Mouse (Mus musculus) layer of hippocampus, adult 18-20 months (tissue): ENCODE results near the gene Arhgef10l. TPM values are rescaled to one million over a fixed set of nuclear protein-coding genes. Genes with fewer than 3 reads are reported as not detected.

Source experiments
- DNase-seq, 2 experiments: peaks; one replicate each; pipeline ENCODE4 v3.0.0; 2022; ENCODE audit warnings: low spot score in 2 of 2
- total RNA-seq, 2 experiments: library from RNA; stranded (reverse); gene quantifications; 2 replicates each; pipeline ENCODE4 v1.2.3; 2021

The Arhgef10l gene
- total RNA-seq, 2 experiments from 2014 or later: 37.0 to 45.2 TPM

DNA sequence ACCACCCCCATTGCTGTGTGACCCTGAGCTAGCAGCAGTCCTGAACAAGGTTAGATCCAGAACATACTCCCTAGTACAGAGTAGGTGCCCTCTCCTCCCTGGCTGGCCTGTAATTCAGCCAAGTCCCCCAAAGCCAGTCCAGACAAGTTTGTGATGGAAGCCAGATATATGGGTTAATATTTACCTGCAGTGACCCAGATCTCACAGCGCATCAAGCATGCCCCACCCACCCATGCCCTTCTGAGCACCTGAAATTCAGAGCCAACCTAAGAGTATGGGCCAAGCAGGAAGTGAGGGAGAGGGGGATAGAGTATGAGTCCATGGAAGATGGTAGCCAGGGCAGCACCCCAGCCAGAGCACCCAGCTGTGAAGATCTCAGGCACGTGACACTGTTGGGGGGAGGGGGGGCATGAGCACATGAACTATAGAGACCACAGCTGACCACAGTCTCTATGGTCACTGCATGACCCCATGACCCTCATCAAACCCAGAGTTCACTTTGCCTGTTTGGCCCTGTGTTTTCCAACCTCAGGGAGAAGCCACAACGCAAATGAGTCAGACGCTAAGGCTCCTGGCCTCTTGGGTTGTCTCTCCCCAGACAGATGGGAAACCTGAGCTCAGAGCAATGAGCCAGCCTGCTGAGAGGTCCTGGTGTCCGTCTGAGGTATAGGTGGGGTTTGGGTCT is 29.4 kb downstream of the Arhgef10l start:
- no peak for DNase-seq

DNA sequence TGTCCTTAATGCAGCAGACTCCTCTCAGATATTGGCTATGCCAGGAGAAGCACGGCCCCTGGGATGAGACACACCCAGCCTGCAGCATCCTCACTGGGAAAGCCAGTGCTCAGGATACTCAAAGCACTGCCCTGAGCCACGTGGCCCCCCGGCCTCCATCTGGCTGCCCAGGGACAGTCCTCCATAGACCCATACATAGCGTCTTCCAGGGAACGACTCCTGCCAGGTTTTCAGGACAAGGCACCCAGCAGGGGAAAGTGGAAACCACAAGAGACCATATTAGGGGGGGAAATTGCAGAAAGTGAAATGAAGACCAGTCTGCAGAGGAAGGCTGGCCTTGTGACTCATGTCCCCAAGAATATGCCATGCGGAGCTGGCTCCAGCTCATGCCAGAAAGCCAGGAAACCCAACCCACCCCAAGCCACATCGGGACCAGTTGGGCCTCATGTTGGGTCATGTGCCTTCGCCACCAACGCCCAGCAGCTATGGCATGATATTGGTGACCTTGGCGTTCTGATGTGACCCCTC is 30.9 kb downstream of the Arhgef10l start:
- no peak for DNase-seq

GRCm38 (mm10) chr4:140631276-140631849 is 34.4 kb downstream of the Arhgef10l start:
- no peak for DNase-seq

GRCm38 (mm10) chr4:140630651-140631241 is 35.1 kb downstream of the Arhgef10l start:
- DNase-seq: no peak

GRCm38 (mm10) chr4:140630136-140630535 is 35.7 kb downstream of the Arhgef10l start:
- DNase-seq: no peak

- DNase-seq: no peak
These were observed 36.8 kb downstream of the Arhgef10l start for GRCm38 (mm10) chr4:140628971-140629370.

DNA sequence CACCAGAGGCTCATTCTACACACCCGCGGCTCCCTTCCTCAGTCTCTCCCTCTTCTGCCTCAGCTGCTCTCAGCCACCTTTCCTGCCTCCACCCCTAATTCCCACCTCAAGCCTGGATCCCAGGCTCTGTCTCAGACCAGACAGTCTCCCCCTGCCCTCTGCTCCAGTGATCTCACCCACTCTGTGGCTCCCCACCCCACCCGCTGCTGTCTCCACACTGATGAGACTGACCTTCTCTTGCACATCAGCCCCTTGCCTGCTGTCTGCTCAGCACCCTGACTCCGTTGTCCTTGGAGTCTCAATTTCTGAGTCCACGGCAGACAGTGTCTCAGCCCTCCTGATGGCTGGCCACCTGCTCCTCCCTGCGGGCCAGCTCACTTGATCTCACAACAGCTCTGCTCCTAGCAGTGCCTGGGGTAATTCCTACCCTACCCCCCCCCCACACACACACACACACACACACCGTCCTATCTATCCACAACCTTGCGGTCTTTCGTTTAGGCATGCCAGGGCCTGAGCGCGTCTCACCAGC is 37.3 kb downstream of the Arhgef10l start:
- DNase-seq: no peak

- DNase-seq: no peak
These were observed 39.9 kb downstream of the Arhgef10l start for GRCm38 (mm10) chr4:140625651-140626525.

DNA sequence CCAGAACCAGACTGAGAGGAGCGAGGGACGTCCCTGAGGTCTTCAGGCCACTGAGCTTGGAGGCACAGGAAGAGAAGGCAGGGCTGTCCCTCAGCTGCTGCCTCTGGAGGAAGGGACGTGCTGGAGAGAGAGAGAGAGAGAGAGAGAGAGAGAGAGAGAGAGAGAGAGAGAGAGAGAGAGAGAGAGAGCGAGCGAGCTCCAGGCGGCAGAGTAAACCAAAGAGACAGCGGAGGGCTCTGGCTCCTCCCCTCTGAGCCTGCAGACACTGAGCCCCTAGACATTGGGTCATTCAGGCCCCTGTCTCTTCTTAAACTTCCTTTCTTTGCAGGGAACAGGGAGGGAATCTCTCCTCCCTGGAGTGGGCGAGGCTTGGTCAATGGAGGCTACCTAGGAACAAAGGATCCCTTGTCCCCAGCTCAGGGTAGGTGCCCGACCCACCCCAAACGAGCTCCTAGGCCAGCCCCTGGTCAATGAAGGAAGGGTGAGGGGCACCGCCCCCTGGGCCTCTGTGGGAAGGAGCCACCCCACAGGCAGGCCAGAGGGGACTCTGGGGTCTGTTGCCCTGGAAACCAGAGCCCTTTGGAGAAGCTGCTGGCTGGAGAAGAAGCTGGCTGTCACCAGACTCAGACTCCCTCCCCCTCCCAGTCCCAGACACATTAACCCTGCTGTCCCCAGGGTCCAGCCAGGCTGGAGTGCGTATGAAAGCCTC is 41.2 kb downstream of the Arhgef10l start:
- DNase-seq: peak; percentile 34 to 56

GRCm38 (mm10) chr4:140624087-140624467 is 41.7 kb downstream of the Arhgef10l start:
- DNase-seq: no peak

- no peak for DNase-seq
These were observed 43.0 kb downstream of the Arhgef10l start for GRCm38 (mm10) chr4:140622819-140623218.

GRCm38 (mm10) chr4:140620496-140620895 is 45.3 kb downstream of the Arhgef10l start:
- DNase-seq: no peak

- DNase-seq: no peak
These were observed 48.1 kb downstream of the Arhgef10l start for GRCm38 (mm10) chr4:140617391-140618385.

DNA sequence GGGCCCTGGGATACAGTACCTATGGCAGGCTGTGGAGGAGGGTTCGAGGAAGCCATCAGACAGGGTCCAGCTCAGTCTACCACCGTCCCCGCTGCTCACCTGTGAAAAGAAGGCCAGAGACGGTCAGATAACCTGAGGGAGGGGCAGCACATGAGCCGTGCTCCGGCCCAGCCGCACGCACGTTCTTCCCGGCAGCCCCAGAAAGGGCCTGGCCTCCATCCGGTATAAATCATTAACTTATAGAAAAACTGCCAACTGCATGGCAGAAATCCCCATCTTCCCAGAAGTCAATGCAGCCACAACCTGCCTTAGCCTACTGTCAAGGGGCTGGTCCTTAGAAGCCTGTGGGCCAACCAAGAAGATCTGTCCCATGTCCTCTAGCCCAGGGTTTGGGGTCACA is 48.9 kb downstream of the Arhgef10l start:
- DNase-seq: no peak

- DNase-seq: no peak
These were observed 49.6 kb downstream of the Arhgef10l start for GRCm38 (mm10) chr4:140616196-140616595.

DNA sequence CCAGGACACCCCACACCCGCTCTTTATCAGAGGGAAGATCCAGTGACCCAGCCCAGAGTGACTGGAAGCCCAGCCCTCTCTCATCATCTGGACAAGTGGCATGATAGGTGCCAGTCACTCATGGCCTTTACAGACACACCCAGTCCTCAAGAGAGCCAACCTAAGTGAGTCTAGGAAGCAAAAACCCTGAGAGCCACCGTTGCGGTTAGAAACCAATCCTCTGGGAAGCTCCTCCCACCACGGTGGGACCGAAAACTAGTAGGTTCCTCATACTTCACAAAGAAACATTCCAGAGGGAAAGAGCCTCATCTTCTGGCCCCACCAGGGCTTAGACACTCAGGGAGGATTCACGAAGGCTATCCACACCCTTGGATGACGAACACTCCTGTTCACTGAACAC is 50.0 kb downstream of the Arhgef10l start:
- no peak for DNase-seq

DNA sequence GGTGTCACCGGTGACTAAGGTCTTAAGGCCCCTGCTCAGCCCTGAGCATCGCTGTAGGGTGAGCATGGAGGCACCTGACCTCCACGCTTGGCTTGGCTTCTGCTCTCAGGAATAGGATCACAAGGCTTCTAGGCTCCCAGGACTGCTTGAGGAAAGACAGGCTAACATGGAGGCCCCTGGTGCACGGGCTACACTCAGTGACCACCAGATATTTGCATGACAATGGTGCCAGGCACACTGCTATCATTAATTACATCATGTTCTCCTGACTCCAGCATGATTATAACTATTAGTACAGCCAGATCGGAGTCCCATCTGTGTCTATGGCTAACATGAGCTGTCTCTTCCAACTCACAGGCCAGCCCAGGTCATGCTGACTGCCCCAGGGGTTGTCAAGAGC is 51.3 kb downstream of the Arhgef10l start:
- DNase-seq: no peak

DNA sequence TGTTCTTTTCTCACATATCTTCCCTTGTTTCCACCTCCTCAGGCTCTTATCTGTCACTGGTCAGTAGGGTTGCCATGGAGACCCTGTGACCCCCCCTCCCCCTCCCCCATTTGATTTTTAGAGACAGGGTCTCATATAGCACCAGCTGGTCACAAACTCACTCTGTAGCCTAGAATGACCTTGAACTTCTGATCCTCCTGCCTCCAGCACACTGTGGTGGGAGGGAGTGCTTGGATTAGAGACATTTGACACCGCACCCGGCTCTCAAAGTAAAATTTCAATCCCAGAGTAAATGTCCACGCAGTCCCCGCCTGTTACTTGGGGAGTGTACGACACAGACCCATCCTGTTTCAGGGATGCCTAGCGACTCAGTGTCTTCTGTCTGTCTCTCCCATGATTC is 51.7 kb downstream of the Arhgef10l start:
- DNase-seq: no peak

DNA sequence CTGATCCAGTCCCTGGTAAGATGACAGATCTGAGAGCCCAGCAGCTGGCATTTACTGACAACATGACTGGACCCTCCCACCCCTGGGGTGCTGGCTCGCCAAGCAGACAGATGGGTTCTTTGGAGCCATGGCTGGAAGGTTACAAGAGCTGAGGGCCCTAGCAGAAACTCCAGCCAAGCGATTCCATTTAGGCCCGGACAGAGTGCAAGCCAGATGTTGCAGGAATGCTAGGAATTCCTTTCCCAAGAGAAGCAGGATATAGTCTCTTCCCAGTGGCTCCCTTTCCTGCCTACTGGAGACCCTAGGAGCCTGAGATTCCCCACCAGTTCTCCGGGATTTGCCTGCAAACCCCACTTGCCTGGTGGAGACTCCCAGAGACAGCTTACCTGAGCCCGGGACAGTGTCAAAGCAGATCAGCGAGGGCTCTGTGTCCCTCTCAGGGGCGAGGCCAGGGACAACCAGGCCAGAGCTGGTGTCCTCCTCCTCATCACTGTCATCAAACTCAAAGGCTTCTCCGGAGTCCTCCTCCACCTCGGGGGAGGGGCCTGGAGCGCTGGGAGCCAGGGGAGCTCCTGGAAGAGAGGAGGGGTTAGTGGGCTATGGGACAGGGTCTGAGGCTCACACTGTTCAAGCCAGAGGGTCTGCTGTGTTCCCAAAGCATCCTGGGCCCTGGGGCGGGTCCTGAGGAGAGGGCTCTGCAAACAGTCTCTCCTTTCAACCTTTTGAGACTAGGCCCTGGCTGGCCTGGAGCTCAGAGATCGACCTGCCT is 54.8 kb downstream of the Arhgef10l start:
- DNase-seq: no peak
